Mouse (Mus musculus): ENCODE data around the gene Ptpn7. TPM values are rescaled to one million over a fixed set of nuclear protein-coding genes. Genes with fewer than 3 reads are reported as not detected.

The Ptpn7 gene
- total and polyA plus RNA-seq, 3 experiments: 202 to 215 TPM; not detected in 1

- no peak for DNase-seq (ENCODE audit: low read depth, low spot score)
- no peaks in the 10 kb centered on the region for H3K79me2 ChIP-seq (ENCODE audit: control insufficient read depth, insufficient read depth, low read length, poor library complexity)
- no peaks in the 10 kb centered on the region; a peak in 2 of 4 replicates for H3K27me3 ChIP-seq (ENCODE audit: control insufficient read depth in 1 of 2, insufficient read depth in 2 of 2, low read length in 2 of 2)
- TF ChIP-seq MAZ (IDR thresholded peaks at IDR 0.05; ENCODE audit: low read depth, low read length): no peak
- TF ChIP-seq RAD21 (IDR thresholded peaks at IDR 0.05; ENCODE audit: low read depth, low read length): no peak
- TF ChIP-seq POLR2AphosphoS5 (IDR thresholded peaks at IDR 0.05; ENCODE audit: borderline replicate concordance, low read depth, low read length): no peak
- TF ChIP-seq ETS1 (IDR thresholded peaks at IDR 0.05; ENCODE audit: low read depth, low read length): no peak
- TF ChIP-seq GABPA (IDR thresholded peaks at IDR 0.05; ENCODE audit: low read depth, low read length): no peak
- TF ChIP-seq ELF1 (IDR thresholded peaks at IDR 0.05; ENCODE audit: low read depth, low read length): no peak
- TF ChIP-seq UBTF (IDR thresholded peaks at IDR 0.05; ENCODE audit: borderline replicate concordance, insufficient read depth, low read depth, low read length): no peak
- TF ChIP-seq SMC3 (IDR thresholded peaks at IDR 0.05; ENCODE audit: low read depth, low read length): no peak
- no peak for TF ChIP-seq GATA1 (IDR thresholded peaks at IDR 0.05; ENCODE audit: low read depth, low read length)
- TF ChIP-seq MAX (IDR thresholded peaks at IDR 0.05; ENCODE audit: low read length): no peak
- no peak for TF ChIP-seq MXI1 (IDR thresholded peaks at IDR 0.05; ENCODE audit: low read depth, low read length)
- TF ChIP-seq USF2 (IDR thresholded peaks at IDR 0.05; ENCODE audit: borderline replicate concordance in 1 of 2, insufficient read depth in 1 of 2, low read depth in 1 of 2, low read length in 2 of 2): no peak
- no peak for TF ChIP-seq CHD1 (IDR thresholded peaks at IDR 0.05; ENCODE audit: low read depth, low read length)
- H3K36me3 ChIP-seq (ENCODE audit: control insufficient read depth in 1 of 2, insufficient read depth in 2 of 2, low read length in 2 of 2): no peaks in the 10 kb centered on the region
- H3K27ac ChIP-seq (ENCODE audit: control insufficient read depth, low read depth, low read length): no peak overlapping the region
- H3K9me3 ChIP-seq (replicated peaks; ENCODE audit: insufficient read depth, low read length): no peaks in the 10 kb centered on the region
- H3K9ac ChIP-seq (ENCODE audit: control insufficient read depth, low read depth, low read length, poor library complexity, severe bottlenecking): no peak overlapping the region
- H3K4me1 ChIP-seq (ENCODE audit: control insufficient read depth in 1 of 2, insufficient read depth in 2 of 2, low read length in 2 of 2): 0 out of 4 replicates have a peak, but pooled peaks cover 0 to 4% of the 10 kb centered on the region in 2 experiments
- no peak overlapping the region for H3K4me3 ChIP-seq (ENCODE audit: control insufficient read depth in 1 of 2, insufficient read depth in 1 of 2, low read depth in 2 of 2, low read length in 2 of 2)
Measured at GRCm38 (mm10) chr1:135094723-135095122, 37.8 kb upstream of the Ptpn7 start.

GRCm38 (mm10) chr1:135095189-135095588 lies 37.3 kb upstream of the Ptpn7 start:
- Histone ChIP-seq H3K36me3 (ENCODE audit: control insufficient read depth in 1 of 2, insufficient read depth in 2 of 2, low read length in 2 of 2) (no peaks in the 10 kb centered on the region), H3K4me1 (ENCODE audit: control insufficient read depth in 1 of 2, insufficient read depth in 2 of 2, low read length in 2 of 2) (0 out of 4 replicates have a peak, but pooled peaks cover 0 to 4% of the 10 kb centered on the region in 2 experiments), H3K79me2 (ENCODE audit: control insufficient read depth, insufficient read depth, low read length, poor library complexity) (no peaks in the 10 kb centered on the region), H3K9ac (ENCODE audit: control insufficient read depth, low read depth, low read length, poor library complexity, severe bottlenecking) (no peak overlapping the region), H3K27ac (ENCODE audit: control insufficient read depth, low read depth, low read length) (no peak overlapping the region), H3K27me3 (ENCODE audit: control insufficient read depth in 1 of 2, insufficient read depth in 2 of 2, low read length in 2 of 2) (no peaks in the 10 kb centered on the region; a peak in 2 of 4 replicates), H3K9me3 (replicated peaks; ENCODE audit: insufficient read depth, low read length) (no peaks in the 10 kb centered on the region), H3K4me3 (ENCODE audit: control insufficient read depth in 1 of 2, insufficient read depth in 1 of 2, low read depth in 2 of 2, low read length in 2 of 2) (no peak overlapping the region)
- TF ChIP-seq TBP (IDR thresholded peaks at IDR 0.05; ENCODE audit: low read depth, low read length): no peak
- no peak for TF ChIP-seq MEF2A (IDR thresholded peaks at IDR 0.05; ENCODE audit: extremely low read depth, insufficient replicate concordance, low read depth, low read length, poor library complexity, severe bottlenecking)
- TF ChIP-seq USF1 (IDR thresholded peaks at IDR 0.05; ENCODE audit: low read depth, low read length): no peak
- no peak for TF ChIP-seq TCF12 (IDR thresholded peaks at IDR 0.05; ENCODE audit: low read depth, low read length)
- TF ChIP-seq MAX (IDR thresholded peaks at IDR 0.05; ENCODE audit: low read length): no peak
- no peak for TF ChIP-seq POLR2AphosphoS2 (IDR thresholded peaks at IDR 0.05; ENCODE audit: low read length)
- TF ChIP-seq CHD2 (IDR thresholded peaks at IDR 0.05; ENCODE audit: low read length): no peak
- no peak for TF ChIP-seq BHLHE40 (IDR thresholded peaks at IDR 0.05; ENCODE audit: borderline replicate concordance, low read depth, low read length)
- no peak for TF ChIP-seq RAD21 (IDR thresholded peaks at IDR 0.05; ENCODE audit: low read depth, low read length)
- no peak for TF ChIP-seq MXI1 (IDR thresholded peaks at IDR 0.05; ENCODE audit: low read depth, low read length)
- no peak for TF ChIP-seq CTCF (IDR thresholded peaks at IDR 0.05 in 2 of 3, conservative IDR thresholded peaks at IDR 0.05 in 1 of 3; ENCODE audit: control insufficient read depth in 1 of 3, insufficient read depth in 1 of 3, low read depth in 2 of 3, low read length in 3 of 3, poor library complexity in 1 of 3, severe bottlenecking in 1 of 3)
- no peak for TF ChIP-seq ZKSCAN1 (IDR thresholded peaks at IDR 0.05; ENCODE audit: low read depth, low read length)
- no peak for TF ChIP-seq ZNF384 (IDR thresholded peaks at IDR 0.05; ENCODE audit: low read depth, low read length)
- TF ChIP-seq UBTF (IDR thresholded peaks at IDR 0.05; ENCODE audit: borderline replicate concordance, insufficient read depth, low read depth, low read length): no peak
- no peak for TF ChIP-seq USF2 (IDR thresholded peaks at IDR 0.05; ENCODE audit: borderline replicate concordance in 1 of 2, insufficient read depth in 1 of 2, low read depth in 1 of 2, low read length in 2 of 2)
- no peak for DNase-seq (ENCODE audit: low read depth, low spot score)
